Mouse (Mus musculus) spleen, adult 12 weeks (tissue): ENCODE data around the gene Gdf9.

ENCODE experiments used
- DNase-seq: peaks from one replicate; pipeline ENCODE4 v3.0.0; 2022; ENCODE audit warnings: low spot score

Gene Gdf9

GRCm38 (mm10) chr11:53478383-53479170 lies 47.8 kb downstream of the Gdf9 start:
- DNase-seq, result peak; percentile 16

- DNase-seq, result peak; percentile 27
Measured at GRCm38 (mm10) chr11:53479171-53479782, 48.5 kb downstream of the Gdf9 start.

- DNase-seq, result peak; percentile 54
Measured at GRCm38 (mm10) chr11:53479783-53480301, 49.0 kb downstream of the Gdf9 start, which contains the start of the genes Gm9945 and Sowaha. Gm9945 (plus strand) TSS chr11:53480166. Sowaha (minus strand) TSS chr11:53480274.

GRCm38 (mm10) chr11:53481088-53481730 lies 50.4 kb downstream of the Gdf9 start:
- DNase-seq, result peak; percentile 59

GRCm38 (mm10) chr11:53483159-53483891 lies 52.5 kb downstream of the Gdf9 start:
- peak; percentile 55 for DNase-seq

- no peak for DNase-seq
Measured at GRCm38 (mm10) chr11:53485719-53486118, 54.9 kb downstream of the Gdf9 start.

- DNase-seq, result no peak
Measured at GRCm38 (mm10) chr11:53486351-53486750, 55.5 kb downstream of the Gdf9 start.

- no peak for DNase-seq
Measured at GRCm38 (mm10) chr11:53486822-53487594, 56.2 kb downstream of the Gdf9 start.
